Mouse (Mus musculus) spleen, postnatal 36 days (tissue): ENCODE data around the gene Nup93.
A peak's percentile ranks its signal among the peaks of the same experiment; 100 is the strongest.

ENCODE experiments used
- DNase-seq, 2 experiments: peaks; one replicate each; pipeline ENCODE4 v3.0.0; 2022; ENCODE audit warnings: low spot score in 2 of 2, mixed read lengths in 1 of 2

Nup93 gene

GRCm38 (mm10) chr8:94266344-94267191 lies 52.2 kb downstream of the Nup93 start:
- DNase-seq: no peak

GRCm38 (mm10) chr8:94268359-94268890 lies 54.1 kb downstream of the Nup93 start:
- no peak for DNase-seq

- DNase-seq: no peak
These were observed 55.9 kb downstream of the Nup93 start for GRCm38 (mm10) chr8:94270309-94270708.

- DNase-seq: no peak
These were observed 56.7 kb downstream of the Nup93 start for GRCm38 (mm10) chr8:94271102-94271501.

GRCm38 (mm10) chr8:94272612-94273011 lies 58.2 kb downstream of the Nup93 start:
- DNase-seq: no peak

GRCm38 (mm10) chr8:94273289-94273850 lies 59.0 kb downstream of the Nup93 start:
- no peak for DNase-seq

GRCm38 (mm10) chr8:94274030-94274429 lies 59.7 kb downstream of the Nup93 start:
- no peak for DNase-seq

- no peak for DNase-seq
These were observed 63.9 kb downstream of the Nup93 start for GRCm38 (mm10) chr8:94278295-94278694.

- no peak for DNase-seq
These were observed 65.7 kb downstream of the Nup93 start for GRCm38 (mm10) chr8:94280001-94280613.

- no peak for DNase-seq
These were observed 68.2 kb downstream of the Nup93 start for GRCm38 (mm10) chr8:94282453-94282985.

- no peak for DNase-seq
These were observed 69.8 kb downstream of the Nup93 start for GRCm38 (mm10) chr8:94284204-94284603.

GRCm38 (mm10) chr8:94290606-94291005 lies 76.2 kb downstream of the Nup93 start:
- DNase-seq: peak in 1 of 2 experiments; percentile 15

GRCm38 (mm10) chr8:94292072-94292471 lies 77.7 kb downstream of the Nup93 start:
- no peak for DNase-seq

GRCm38 (mm10) chr8:94292626-94293025 lies 78.3 kb downstream of the Nup93 start:
- no peak for DNase-seq

GRCm38 (mm10) chr8:94295687-94296086 lies 81.3 kb downstream of the Nup93 start:
- DNase-seq: no peak

- DNase-seq: no peak
These were observed 82.1 kb downstream of the Nup93 start for GRCm38 (mm10) chr8:94296312-94296991.

GRCm38 (mm10) chr8:94297101-94297500 lies 82.7 kb downstream of the Nup93 start:
- DNase-seq: no peak

GRCm38 (mm10) chr8:94300809-94301208 lies 86.4 kb downstream of the Nup93 start:
- DNase-seq: no peak

GRCm38 (mm10) chr8:94304412-94304811 lies 90.0 kb downstream of the Nup93 start:
- no peak for DNase-seq

- peak; percentile 40 to 55 for DNase-seq
These were observed 92.7 kb downstream of the Nup93 start for GRCm38 (mm10) chr8:94306989-94307513.

GRCm38 (mm10) chr8:94307652-94308051 lies 93.3 kb downstream of the Nup93 start:
- no peak for DNase-seq
